14 mouse cellular contexts compared by ENCODE assay signal in the genomic region with DNA sequence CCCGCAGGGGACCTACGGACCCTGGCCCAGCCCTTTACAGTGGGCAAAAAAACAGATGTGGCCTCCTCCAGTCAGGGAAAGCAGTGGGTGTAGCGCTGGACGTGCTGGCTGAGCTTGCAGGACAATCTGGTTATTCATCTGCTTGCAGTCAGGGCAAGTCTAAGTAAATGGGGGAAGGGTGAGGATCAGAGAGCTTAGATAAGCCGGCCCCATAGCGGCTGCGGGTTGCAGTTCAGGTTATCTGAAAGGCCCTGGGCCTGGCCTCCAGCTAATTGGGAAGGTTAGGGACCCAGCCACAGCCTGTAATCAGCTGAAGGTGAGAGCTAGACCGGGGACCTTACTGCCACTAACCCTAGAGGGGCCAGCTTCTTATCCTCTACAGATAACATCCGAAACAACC. TPM values are rescaled to one million over a fixed set of nuclear protein-coding genes. Genes with fewer than 3 reads are reported as not detected.
A peak's percentile ranks its signal among the peaks of the same experiment; 100 is the strongest.
DNase-seq lines count a peak whose midpoint lies in the region; ATAC-seq and TF ChIP-seq lines count a peak whose summit lies in the region.
"Had no signal": no experiment of that assay in that cellular context is flagged by ENCODE, and none has a peak within 500 bp of the region (broad histone marks: within the 10 kb centered on the region; RNA-seq: fewer than 3 reads in every experiment).

No protein-coding gene starts in this region.

- no peak for ATAC-seq in stomach, embryonic 15.5 days (ENCODE audit: insufficient read depth, low FRiP score, low read depth)
- ATAC-seq in stomach, postnatal 0 days (ENCODE audit: low FRiP score, low TSS enrichment): no peak
- ATAC-seq in erythroid progenitor cell, adult 5-6 weeks (replicated peaks; ENCODE audit: low FRiP score, poor library complexity, severe bottlenecking): no peak
- ATAC-seq in activated CD4-positive, CD25-positive, alpha-beta regulatory T cell, adult 4 months: no peak

- H3K27me3 ChIP-seq in heart, embryonic 10.5 days (ENCODE audit: insufficient read depth, poor library complexity, severe bottlenecking): peaks cover 99% of the 10 kb centered on the region
- H3K27me3 ChIP-seq in stomach, embryonic 15.5 days (replicated peaks): peaks cover 58% of the 10 kb centered on the region
- H3K27me3 ChIP-seq in stomach, postnatal 0 days (ENCODE audit: control insufficient read depth, insufficient read depth, low read length): no peaks in the 10 kb centered on the region

- no peak for DNase-seq in heart, embryonic 10.5 days (ENCODE audit: low spot score)
- DNase-seq in heart, postnatal 10 days: no peak
- DNase-seq in stomach, postnatal 0 days (ENCODE audit: low spot score): no peak
- DNase-seq in kidney, postnatal 25 days: peak; percentile 44 to 75
- no peak for DNase-seq in left cerebral cortex, adult 11 months (ENCODE audit: low spot score)

- no peak overlapping the region for H3K4me3 ChIP-seq in heart, embryonic 10.5 days
- no peak overlapping the region for H3K4me3 ChIP-seq in stomach, embryonic 15.5 days (replicated peaks)
- no peak overlapping the region for H3K4me3 ChIP-seq in stomach, postnatal 0 days (ENCODE audit: low read depth, low read length)

- peak overlapping the region; percentile 91 for H3K27ac ChIP-seq in heart, embryonic 10.5 days
- H3K27ac ChIP-seq in stomach, embryonic 15.5 days: peak overlapping the region; percentile 28; the same call in 1 of the 2 replicates
- no peak overlapping the region; the same call in 1 of the 2 replicates for H3K27ac ChIP-seq in stomach, postnatal 0 days (replicated peaks)
- H3K27ac ChIP-seq: macrophage had no signal

- no peaks in the 10 kb centered on the region for H3K36me3 ChIP-seq in heart, embryonic 10.5 days
- H3K36me3 ChIP-seq in stomach, embryonic 15.5 days: no peaks in the 10 kb centered on the region
- no peaks in the 10 kb centered on the region; the same call in 1 of the 2 replicates for H3K36me3 ChIP-seq in stomach, postnatal 0 days (ENCODE audit: control insufficient read depth, insufficient read depth, low read length)

- H3K4me2 ChIP-seq in stomach, embryonic 15.5 days: 0 out of 2 replicates have a peak overlapping the region, but pooled peaks have one; percentile 5
- no peak overlapping the region for H3K4me2 ChIP-seq in stomach, postnatal 0 days (replicated peaks; ENCODE audit: low read depth)

- WGBS in heart, embryonic 10.5 days: 8% methylated on average over 9 of the region's 9 CpGs
- 37% methylated on average over 9 of the region's 9 CpGs for WGBS in stomach, embryonic 15.5 days
- 44% methylated on average over 9 of the region's 9 CpGs for WGBS in stomach, postnatal 0 days

- intact Hi-C loops in heart, postnatal 10 days (cut with DNase I): no loop called here

- no peak for TF ChIP-seq CTCF in stomach, postnatal 0 days (IDR thresholded peaks at IDR 0.05; ENCODE audit: low read depth)

- TF ChIP-seq EP300 in stomach, postnatal 0 days (optimal IDR thresholded peaks at IDR 0.05): no peak

- H3K9me3 ChIP-seq in heart, embryonic 10.5 days: no peaks in the 10 kb centered on the region
- H3K9me3 ChIP-seq in stomach, embryonic 15.5 days: no peaks in the 10 kb centered on the region
- no peaks in the 10 kb centered on the region for H3K9me3 ChIP-seq in stomach, postnatal 0 days (ENCODE audit: control insufficient read depth, low read length)

- peaks cover 97% of the 10 kb centered on the region for H3K4me1 ChIP-seq in heart, embryonic 10.5 days
- H3K4me1 ChIP-seq in stomach, embryonic 15.5 days: peaks cover 37% of the 10 kb centered on the region
- H3K4me1 ChIP-seq in stomach, postnatal 0 days (replicated peaks; ENCODE audit: control insufficient read depth, insufficient read depth): peaks cover 8% of the 10 kb centered on the region; the same call in 1 of the 2 replicates

- no peak overlapping the region for H3K9ac ChIP-seq in stomach, embryonic 15.5 days
- no peak overlapping the region for H3K9ac ChIP-seq in stomach, postnatal 0 days (ENCODE audit: low read length)

RNA-seq across cellular contexts. Expression of a gene that starts 5.0 kb away (rescaled TPM):
- 2.5 and 7.6 TPM in 2 replicates for polyA plus RNA-seq in heart, embryonic 10.5 days (2016; fragmentation: Nextera tagmentation; extraction: Ambion mirVana)
- 10 to 100 TPM; 17.3 to 18.4 TPM for total RNA-seq in heart, postnatal 10 days (2021)
- 6.0 and 6.6 TPM in 2 replicates for polyA plus RNA-seq in stomach, embryonic 15.5 days (2015; fragmentation: Nextera tagmentation; extraction: Ambion mirVana)
- 5.2 and 6.9 TPM in 2 replicates for polyA plus RNA-seq in stomach, postnatal 0 days (2015; fragmentation: Nextera tagmentation; extraction: Ambion mirVana)
- total RNA-seq in erythroid progenitor cell, adult 5-6 weeks (2015; ENCODE audit: low replicate concordance): 1.1 TPM in 1 of 2 replicates, not detected in the other
- 1.4 TPM in 1 of 2 replicates, not detected in the other for total RNA-seq in erythroid progenitor cell, adult 5-6 weeks (2017; ENCODE audit: low replicate concordance)
- under 1 TPM in 1 of 2 experiments, not detected in 1; 0.13 TPM for polyA plus RNA-seq in activated CD4-positive, CD25-positive, alpha-beta regulatory T cell, adult 4 months (2017; shearing (Covaris generic))
- polyA plus RNA-seq: macrophage had no signal

RNA-seq across cellular contexts. Expression of a gene that starts 22.8 kb away (rescaled TPM):
- not detected in 2 replicates for polyA plus RNA-seq in heart, embryonic 10.5 days (2016; fragmentation: Nextera tagmentation; extraction: Ambion mirVana)
- not detected for total RNA-seq in heart, postnatal 10 days (2021)
- not detected in 2 replicates for polyA plus RNA-seq in stomach, embryonic 15.5 days (2015; fragmentation: Nextera tagmentation; extraction: Ambion mirVana)
- polyA plus RNA-seq in stomach, postnatal 0 days (2015; fragmentation: Nextera tagmentation; extraction: Ambion mirVana): 0.18 TPM in 1 of 2 replicates, not detected in the other
- not detected in 2 replicates for total RNA-seq in erythroid progenitor cell, adult 5-6 weeks (2015; ENCODE audit: low replicate concordance)
- not detected in 2 replicates for total RNA-seq in erythroid progenitor cell, adult 5-6 weeks (2017; ENCODE audit: low replicate concordance)
- 1 to 10 TPM in 1 of 2 experiments, not detected in 1; 1.0 TPM for polyA plus RNA-seq in activated CD4-positive, CD25-positive, alpha-beta regulatory T cell, adult 4 months (2017; shearing (Covaris generic))
- total RNA-seq: gastrocnemius, adult 18-20 months; layer of hippocampus, postnatal 10 days had no signal
- polyA plus RNA-seq: C2C12; heart, embryonic 16.5 days; macrophage; neural tube, embryonic 14.5 days had no signal

RNA-seq across cellular contexts. Expression of a gene that starts 58.9 kb away (rescaled TPM):
- polyA plus RNA-seq in heart, embryonic 10.5 days (2016; fragmentation: Nextera tagmentation; extraction: Ambion mirVana): 0.80 and 4.1 TPM in 2 replicates
- total RNA-seq in heart, postnatal 10 days (2021): under 1 TPM in 1 of 2 experiments, not detected in 1; 0.32 TPM
- 0.28 and 0.30 TPM in 2 replicates for polyA plus RNA-seq in stomach, embryonic 15.5 days (2015; fragmentation: Nextera tagmentation; extraction: Ambion mirVana)
- 0.04 and 0.05 TPM in 2 replicates for polyA plus RNA-seq in stomach, postnatal 0 days (2015; fragmentation: Nextera tagmentation; extraction: Ambion mirVana)
- not detected in 2 replicates for total RNA-seq in erythroid progenitor cell, adult 5-6 weeks (2015; ENCODE audit: low replicate concordance)
- not detected in 2 replicates for total RNA-seq in erythroid progenitor cell, adult 5-6 weeks (2017; ENCODE audit: low replicate concordance)
- not detected for polyA plus RNA-seq in activated CD4-positive, CD25-positive, alpha-beta regulatory T cell, adult 4 months (2017; shearing (Covaris generic))
- polyA plus RNA-seq: macrophage had no signal

Comparison
In these comparisons a context has a peak if more than half of its experiments do, and no peak if none do; other contexts are left out.
1. DNase-seq: peak in kidney, postnatal 25 days (2 of 2); none in heart, embryonic 10.5 days (single experiment), heart, postnatal 10 days (0 of 2), stomach, postnatal 0 days (single experiment) and left cerebral cortex, adult 11 months (single experiment).